In genomic region chr2:170529766-170530165, GRCm38 (mm10) we compare ENCODE assay signal across 27 mouse cellular contexts. TPM values are rescaled to one million over a fixed set of nuclear protein-coding genes. Genes with fewer than 3 reads are reported as not detected.
DNase-seq lines count a peak whose midpoint lies in the region; ATAC-seq and TF ChIP-seq lines count a peak whose summit lies in the region.
"Had no signal": no experiment of that assay in that cellular context is flagged by ENCODE, and none has a peak within 500 bp of the region (broad histone marks: within the 10 kb centered on the region; RNA-seq: fewer than 3 reads in every experiment).

No protein-coding gene starts in this region.

- no peaks in the 10 kb centered on the region for H3K36me3 ChIP-seq in C2C12 (ENCODE audit: control insufficient read depth, insufficient read depth)
- H3K36me3 ChIP-seq in ES-Bruce4 (ENCODE audit: control insufficient read depth, insufficient read depth, low read length, poor library complexity, severe bottlenecking) = no peaks in the 10 kb centered on the region
- H3K36me3 ChIP-seq in ES-E14 (ENCODE audit: control insufficient read depth, insufficient read depth, low read length, poor library complexity, severe bottlenecking) = no peaks in the 10 kb centered on the region
- no peaks in the 10 kb centered on the region for H3K36me3 ChIP-seq in kidney, embryonic 14.5 days (ENCODE audit: control insufficient read depth, insufficient read depth, low read length)
- H3K36me3 ChIP-seq: embryonic facial prominence, embryonic 13.5 days; embryonic facial prominence, embryonic 15.5 days; forebrain, embryonic 10.5 days; forebrain, embryonic 12.5 days had no signal

- H3K4me1 ChIP-seq in ES-Bruce4 (ENCODE audit: control insufficient read depth, insufficient read depth, low read length) (peaks cover 2% of the 10 kb centered on the region), ES-E14 (ENCODE audit: control insufficient read depth in 2 of 2, insufficient read depth in 2 of 2, low read length in 2 of 2, poor library complexity in 1 of 2) (peaks cover 15 to 29% of the 10 kb centered on the region in 2 experiments)
- no peaks in the 10 kb centered on the region for H3K4me1 ChIP-seq in kidney, embryonic 14.5 days (ENCODE audit: control insufficient read depth, insufficient read depth, low read length)
- H3K4me1 ChIP-seq: embryonic facial prominence, embryonic 13.5 days; embryonic facial prominence, embryonic 15.5 days; forebrain, embryonic 12.5 days had no signal

- H3K9ac ChIP-seq in ES-Bruce4 (ENCODE audit: low read depth, poor library complexity, severe bottlenecking) = no peak overlapping the region
- H3K9ac ChIP-seq in ES-E14 (ENCODE audit: insufficient read depth, low read depth, low read length, poor library complexity, severe bottlenecking) = no peak overlapping the region; the same call in 1 of the 2 replicates
- no peak overlapping the region for H3K9ac ChIP-seq in kidney, embryonic 14.5 days (ENCODE audit: low read depth, low read length)
- H3K9ac ChIP-seq: embryonic facial prominence, embryonic 13.5 days; embryonic facial prominence, embryonic 15.5 days; forebrain, embryonic 12.5 days had no signal

- H3K4me3 ChIP-seq in C2C12 (ENCODE audit: insufficient read depth, poor library complexity, severe bottlenecking) (no peak overlapping the region), ES-Bruce4 (ENCODE audit: low read depth, low read length) (no peak overlapping the region), ES-E14 (ENCODE audit: insufficient read depth in 1 of 2, low read depth in 1 of 2, low read length in 2 of 2, poor library complexity in 1 of 2, severe bottlenecking in 1 of 2) (peak overlapping the region; percentile 49 to 63)
- no peak overlapping the region for H3K4me3 ChIP-seq in kidney, embryonic 14.5 days (ENCODE audit: low read length)
- H3K4me3 ChIP-seq: embryonic facial prominence, embryonic 13.5 days; embryonic facial prominence, embryonic 15.5 days; erythroblast, embryonic 14.5 days; forebrain, embryonic 10.5 days; forebrain, embryonic 12.5 days had no signal

- H3K27ac ChIP-seq in ES-Bruce4 (ENCODE audit: insufficient read depth, low read length) (peak overlapping the region; percentile 94), ES-E14 (ENCODE audit: insufficient read depth, low read depth, low read length, poor library complexity, severe bottlenecking) (peak overlapping the region; percentile 96)
- no peak overlapping the region for H3K27ac ChIP-seq in kidney, embryonic 14.5 days (ENCODE audit: low read depth, low read length)
- H3K27ac ChIP-seq: embryonic facial prominence, embryonic 13.5 days; embryonic facial prominence, embryonic 15.5 days; forebrain, embryonic 10.5 days; forebrain, embryonic 12.5 days had no signal

- H3ac ChIP-seq in C2C12 (ENCODE audit: control insufficient read depth, insufficient read length, low read depth) = no peak overlapping the region

- no peaks in the 10 kb centered on the region for H3K79me2 ChIP-seq in C2C12 (ENCODE audit: control insufficient read depth, insufficient read depth)

- H3K27me3 ChIP-seq in C2C12 (ENCODE audit: control insufficient read depth, insufficient read depth, insufficient read length) (no peaks in the 10 kb centered on the region), ES-Bruce4 (ENCODE audit: control insufficient read depth, insufficient read depth, low read length, poor library complexity, severe bottlenecking) (no peaks in the 10 kb centered on the region)
- H3K27me3 ChIP-seq in kidney, embryonic 14.5 days (ENCODE audit: control insufficient read depth, insufficient read depth, low read length) = no peaks in the 10 kb centered on the region
- H3K27me3 ChIP-seq: embryonic facial prominence, embryonic 13.5 days; embryonic facial prominence, embryonic 15.5 days; forebrain, embryonic 12.5 days had no signal

- TF ChIP-seq POLR2A in ES-Bruce4 (IDR thresholded peaks at IDR 0.05; ENCODE audit: insufficient read depth, low read length) = no peak

- H3K4me2 ChIP-seq in kidney, embryonic 14.5 days (replicated peaks; ENCODE audit: low read depth, low read length) = no peak overlapping the region
- H3K4me2 ChIP-seq: embryonic facial prominence, embryonic 13.5 days; embryonic facial prominence, embryonic 15.5 days; forebrain, embryonic 12.5 days had no signal

- no peak for ATAC-seq in kidney, embryonic 14.5 days (ENCODE audit: low FRiP score, low TSS enrichment)
- ATAC-seq: forebrain, embryonic 14.5 days; forebrain, embryonic 16.5 days had no signal

- no peak for TF ChIP-seq EP300 in ES-Bruce4 (IDR thresholded peaks at IDR 0.05; ENCODE audit: insufficient read depth, low read depth, low read length)

- in situ Hi-C loops in ES-E14 (cut with MboI; ENCODE audit: low sequenced_read_pairs in 2 of 2, unreplicated experiment in 2 of 2) = no loop called here

- no peaks in the 10 kb centered on the region for H3K9me3 ChIP-seq in ES-Bruce4 (replicated peaks; ENCODE audit: control insufficient read depth, insufficient read depth, low read length, poor library complexity, severe bottlenecking)
- H3K9me3 ChIP-seq in ES-E14 (ENCODE audit: control insufficient read depth, insufficient read depth, low read depth, low read length) = no peaks in the 10 kb centered on the region
- H3K9me3 ChIP-seq in kidney, embryonic 14.5 days (ENCODE audit: control insufficient read depth, low read length) = no peaks in the 10 kb centered on the region
- H3K9me3 ChIP-seq: embryonic facial prominence, embryonic 13.5 days; embryonic facial prominence, embryonic 15.5 days; forebrain, embryonic 10.5 days; forebrain, embryonic 12.5 days had no signal

- TF ChIP-seq CTCF in C2C12 (IDR thresholded peaks at IDR 0.05; ENCODE audit: control insufficient read depth, insufficient read depth, insufficient read length) (no peak), ES-Bruce4 (IDR thresholded peaks at IDR 0.05; ENCODE audit: low read depth, low read length) (no peak)

- WGBS in kidney, embryonic 14.5 days = 96% methylated on average over 7 of the region's 7 CpGs

- H3K79me3 ChIP-seq in C2C12 (ENCODE audit: low read depth) = no peaks in the 10 kb centered on the region

- DNase-seq in ES-E14 (ENCODE audit: low read depth, low spot score) (peak; percentile 77), ZHBTc4 (ENCODE audit: low read depth, low spot score) (peak; percentile 92)
- no peak for DNase-seq in adrenal gland, postnatal 14 days
- DNase-seq in spleen, postnatal 10 days (ENCODE audit: low spot score in 2 of 2) = no peak
- DNase-seq: adrenal gland, adult 2 months; adrenal gland, postnatal 10 days; adrenal gland, postnatal 36 days; B cell, adult 2 months; cerebellum, adult 11-12 months; cerebellum, adult 8-10 months; cerebellum, adult 9-11 months; cerebellum, postnatal 14 days; cerebellum, postnatal 36 days; embryo, embryonic 11 days had no signal

TF ChIP-seq in C2C12, 6 proteins besides CTCF, POLR2A, EP300 and RAD21:
- no peak for TF ChIP-seq USF1 (IDR thresholded peaks at IDR 0.05; ENCODE audit: low read depth)
- TF ChIP-seq CEBPB (IDR thresholded peaks at IDR 0.05; ENCODE audit: low read depth) = peak; percentile 30
- TF ChIP-seq FOSL1 (IDR thresholded peaks at IDR 0.05; ENCODE audit: insufficient read depth, low read length, poor library complexity, severe bottlenecking) = no peak
- TF ChIP-seq MYOG (IDR thresholded peaks at IDR 0.05; ENCODE audit: control insufficient read depth, extremely low read depth, insufficient read length) = no peak

TF ChIP-seq in ES-E14, 5 proteins besides CTCF, POLR2A, EP300 and RAD21:
- peak; percentile 89 for TF ChIP-seq CHD2 (IDR thresholded peaks at IDR 0.05; ENCODE audit: low read depth, low read length)
- TF ChIP-seq HCFC1 (IDR thresholded peaks at IDR 0.05; ENCODE audit: borderline replicate concordance, insufficient read depth, low read length) = no peak
- TF ChIP-seq MAFK (IDR thresholded peaks at IDR 0.05; ENCODE audit: insufficient read depth, low read depth, low read length) = no peak

RNA-seq across cellular contexts. Expression of gene Cyp24a1, which starts 32.8 kb away (rescaled TPM):
- polyA plus RNA-seq in C2C12 (2012; fragmentation: generic; extraction: Trizol) (not detected), ES-Bruce4 (2011; ENCODE audit: insufficient read depth, insufficient read length, low read depth, missing spikeins) (not detected in 2 replicates)
- total RNA-seq in ES-E14 (2012; rRNA removed) = not detected in 2 replicates
- total RNA-seq in adrenal gland, postnatal 14 days (2021) = not detected in 2 replicates
- polyA plus RNA-seq in kidney, embryonic 14.5 days (2014; fragmentation: Nextera tagmentation; extraction: Ambion mirVana) = 0.09 and 0.23 TPM in 2 replicates
- total RNA-seq: adrenal gland, adult 2 months; adrenal gland, postnatal 10 days; adrenal gland, postnatal 36 days; common myeloid progenitor, adult 5-6 weeks; MEL had no signal
- polyA plus RNA-seq: embryonic facial prominence, embryonic 11.5 days; embryonic facial prominence, embryonic 13.5 days; erythroblast, embryonic 14.5 days; forebrain, embryonic 12.5 days; forebrain, embryonic 14.5 days had no signal

RNA-seq across cellular contexts. Expression of gene Pfdn4, which starts 33.5 kb away (rescaled TPM):
- polyA plus RNA-seq in C2C12 (2012; fragmentation: generic; extraction: Trizol) (42.9 TPM), ES-Bruce4 (2011; ENCODE audit: insufficient read depth, insufficient read length, low read depth, missing spikeins) (163 and 165 TPM in 2 replicates)
- 52.6 and 72.6 TPM in 2 replicates for total RNA-seq in ES-E14 (2012; rRNA removed)
- total RNA-seq in adrenal gland, postnatal 14 days (2021) = 19.4 and 24.1 TPM in 2 replicates
- 102 and 154 TPM in 2 replicates for polyA plus RNA-seq in kidney, embryonic 14.5 days (2014; fragmentation: Nextera tagmentation; extraction: Ambion mirVana)

Comparison
In these comparisons a context has a peak if more than half of its experiments do, and no peak if none do; other contexts are left out.
1. H3K4me3 ChIP-seq: peak in ES-E14 (2 of 2); none in C2C12 (single experiment), ES-Bruce4 (single experiment) and kidney, embryonic 14.5 days (single experiment).
2. DNase-seq: peak in ES-E14 (single experiment) and ZHBTc4 (single experiment); none in adrenal gland, postnatal 14 days (single experiment) and spleen, postnatal 10 days (0 of 2).